Mouse (Mus musculus) adipocyte (in vitro differentiated cells): Measurements from ENCODE around the gene Rps7.

ENCODE experiments used
- DNase-seq: peaks from one replicate; pipeline ENCODE4 v3.0.0-alpha.2; 2016; ENCODE audit warnings: low spot score

Rps7 gene

GRCm38 (mm10) chr12:28635535-28636476 is at the start of gene Rps7:
Gene Rps7 (minus strand): TSS chr12:28635953.
- DNase-seq: peak; percentile 96

GRCm38 (mm10) chr12:28684674-28685073 is 48.9 kb upstream of the Rps7 start:
- DNase-seq: no peak

- DNase-seq: no peak
These were observed 40.1 kb upstream of the Rps7 start for GRCm38 (mm10) chr12:28675925-28676209.

GRCm38 (mm10) chr12:28675121-28675924 is 39.6 kb upstream of the Rps7 start, which contains the start of gene Adi1:
Gene Adi1 (plus strand): TSS chr12:28675231.
- DNase-seq: peak; percentile 80

GRCm38 (mm10) chr12:28674038-28674720 is 38.4 kb upstream of the Rps7 start:
- no peak for DNase-seq

GRCm38 (mm10) chr12:28667287-28667686 is 31.5 kb upstream of the Rps7 start:
- no peak for DNase-seq

- no peak for DNase-seq
These were observed 31.0 kb upstream of the Rps7 start for GRCm38 (mm10) chr12:28666734-28667133.

- DNase-seq: no peak
These were observed 26.9 kb upstream of the Rps7 start for GRCm38 (mm10) chr12:28662628-28663027.

GRCm38 (mm10) chr12:28649141-28650110 is 13.7 kb upstream of the Rps7 start, which contains the start of gene Rnaseh1:
Gene Rnaseh1 (plus strand): TSS chr12:28649602.
- DNase-seq: peak; percentile 86

GRCm38 (mm10) chr12:28638778-28639177 is 3.0 kb upstream of the Rps7 start:
- no peak for DNase-seq

- DNase-seq: no peak
These were observed 790 bp upstream of the Rps7 start for GRCm38 (mm10) chr12:28636543-28636942.

GRCm38 (mm10) chr12:28635058-28635534 is 657 bp downstream of the Rps7 start:
- peak; percentile 26 for DNase-seq

- no peak for DNase-seq
These were observed 7.3 kb downstream of the Rps7 start for GRCm38 (mm10) chr12:28628436-28628835.

- no peak for DNase-seq
These were observed 8.7 kb downstream of the Rps7 start for GRCm38 (mm10) chr12:28627092-28627491.

GRCm38 (mm10) chr12:28625407-28625806 is 10.3 kb downstream of the Rps7 start:
- DNase-seq: no peak

GRCm38 (mm10) chr12:28624251-28624650 is 11.5 kb downstream of the Rps7 start:
- DNase-seq: peak; percentile 52

GRCm38 (mm10) chr12:28623195-28623594 is 12.6 kb downstream of the Rps7 start, which contains the start of gene Colec11:
Gene Colec11 (minus strand): TSS chr12:28623377.
- DNase-seq: no peak

GRCm38 (mm10) chr12:28622641-28623040 is 13.1 kb downstream of the Rps7 start:
- DNase-seq: no peak

- no peak for DNase-seq
These were observed 13.6 kb downstream of the Rps7 start for GRCm38 (mm10) chr12:28622167-28622532.

GRCm38 (mm10) chr12:28621451-28622166 is 14.1 kb downstream of the Rps7 start:
- DNase-seq: no peak
